Mouse (Mus musculus) bone marrow, adult 2 months (tissue): ENCODE results near the gene Rab34.

Experiments
- CTCF ChIP-seq: fragments of 200-500 bp; IDR thresholded peaks from 2 replicates; pipeline ENCODE4 v1.5.1; 2011; ENCODE audit warnings: low read length, control low read depth; ENCODE audit not compliant: control insufficient read depth, insufficient read depth
- POLR2A ChIP-seq: fragments of 200-500 bp; IDR thresholded peaks from 2 replicates; pipeline ENCODE4 v1.6.1; 2011; ENCODE audit warnings: low read depth, mild to moderate bottlenecking, control low read depth, low read length, borderline replicate concordance; ENCODE audit not compliant: control insufficient read depth

DNA sequence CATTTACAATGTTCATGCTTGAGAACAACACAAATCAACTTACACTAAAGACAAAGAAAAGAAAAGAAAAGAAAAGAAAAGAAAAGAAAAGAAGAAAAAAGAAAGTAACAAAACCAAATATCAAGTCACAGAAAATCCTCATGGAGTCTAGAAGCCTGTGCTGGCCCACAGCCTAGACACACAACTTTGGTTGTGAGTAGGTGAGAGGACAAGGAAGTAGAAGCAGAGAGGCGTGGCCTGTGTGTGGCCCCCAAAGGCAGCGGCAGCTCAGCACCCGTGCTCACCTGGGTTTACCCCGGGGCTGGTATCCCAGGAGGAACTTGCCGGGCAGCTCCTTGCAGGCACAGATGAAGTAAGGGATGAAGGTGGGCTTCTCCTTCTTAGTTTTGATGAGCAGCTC lies 23.3 kb downstream of the Rab34 start:
- TF ChIP-seq CTCF (no peak), POLR2A (no peak)
